8 mouse cellular contexts compared by ENCODE assay signal in the genomic region with DNA sequence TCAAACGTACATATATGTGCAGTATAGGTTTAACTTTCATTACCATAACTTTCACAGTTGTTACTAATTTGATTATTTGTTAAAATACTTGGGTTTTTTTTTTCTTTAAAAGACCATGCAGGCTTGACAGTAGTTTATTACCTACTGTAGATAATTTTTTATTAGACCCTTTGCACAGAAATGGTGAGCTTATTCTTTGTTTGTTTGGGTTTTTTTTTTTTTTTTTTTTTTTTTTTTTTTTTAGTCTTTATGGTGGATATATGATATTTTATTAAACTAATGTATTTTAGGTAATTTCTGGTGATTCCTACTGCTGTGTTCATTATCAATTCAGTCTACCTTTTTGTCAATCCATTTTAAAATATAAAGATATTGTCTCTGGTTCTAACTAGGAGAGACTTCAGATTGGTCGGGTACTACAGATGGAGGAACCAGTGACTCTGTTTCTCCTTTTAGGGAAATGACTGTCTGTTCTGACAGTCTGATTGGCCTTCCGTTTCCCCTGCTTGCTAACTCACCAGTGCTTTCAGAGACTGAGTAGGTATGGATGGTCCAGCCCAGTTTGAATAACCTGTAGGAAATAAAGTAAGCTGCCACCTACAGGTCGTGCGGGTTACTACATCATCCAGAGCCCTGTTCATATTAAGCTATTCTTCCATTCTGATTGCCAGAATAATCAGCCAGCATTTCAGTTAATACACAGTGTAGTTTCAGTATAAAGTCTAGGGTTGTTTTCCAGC. TPM values are rescaled to one million over a fixed set of nuclear protein-coding genes. Genes with fewer than 3 reads are reported as not detected.
DNase-seq lines count a peak whose midpoint lies in the region; ATAC-seq lines count a peak whose summit lies in the region.

No protein-coding gene starts in this region.

- no peaks in the 10 kb centered on the region; the same call in 1 of the 2 replicates for H3K4me1 ChIP-seq in embryonic facial prominence, embryonic 14.5 days (ENCODE audit: control insufficient read depth, insufficient read depth, low read length)
- peaks cover 17% of the 10 kb centered on the region for H3K4me1 ChIP-seq in limb, embryonic 10.5 days
- H3K4me1 ChIP-seq in midbrain, embryonic 12.5 days, result peaks cover 12% of the 10 kb centered on the region; the same call in 1 of the 2 replicates

- H3K9me3 ChIP-seq in embryonic facial prominence, embryonic 14.5 days (ENCODE audit: control insufficient read depth, low read length), result no peaks in the 10 kb centered on the region
- H3K9me3 ChIP-seq in limb, embryonic 10.5 days (replicated peaks), result no peaks in the 10 kb centered on the region
- no peaks in the 10 kb centered on the region for H3K9me3 ChIP-seq in midbrain, embryonic 12.5 days

- H3K27ac ChIP-seq in embryonic facial prominence, embryonic 14.5 days (replicated peaks; ENCODE audit: low read depth, low read length), result no peak overlapping the region
- H3K27ac ChIP-seq in limb, embryonic 10.5 days, result no peak overlapping the region
- 0 out of 2 replicates have a peak overlapping the region, but pooled peaks have one; percentile 6 for H3K27ac ChIP-seq in midbrain, embryonic 12.5 days (replicated peaks)

- peak; percentile 98 for DNase-seq in 3T3-L1 (ENCODE audit: low read depth, low spot score)
- DNase-seq in adrenal gland, postnatal 25 days, result peak; percentile 72
- peak; percentile 94 for DNase-seq in embryonic facial prominence, embryonic 14.5 days (ENCODE audit: low spot score)
- DNase-seq in heart, adult 18-20 months, result peak; percentile 85 to 93
- peak; percentile 88 for DNase-seq in kidney, adult 18-20 months
- DNase-seq in limb, embryonic 10.5 days (ENCODE audit: low spot score), result peak; percentile 86
- peak; percentile 78 for DNase-seq in spleen, adult 12 weeks (ENCODE audit: low spot score)

- peak; percentile 42; the same call in 1 of the 2 replicates for ATAC-seq in embryonic facial prominence, embryonic 14.5 days (ENCODE audit: low read depth)
- ATAC-seq in midbrain, embryonic 12.5 days (ENCODE audit: low FRiP score, low read depth), result no peak

- peaks cover 41% of the 10 kb centered on the region for H3K36me3 ChIP-seq in embryonic facial prominence, embryonic 14.5 days (ENCODE audit: control insufficient read depth, insufficient read depth, low read length)
- peaks cover 40% of the 10 kb centered on the region for H3K36me3 ChIP-seq in limb, embryonic 10.5 days
- peaks cover 19% of the 10 kb centered on the region for H3K36me3 ChIP-seq in midbrain, embryonic 12.5 days

- 9% methylated on average over 5 of the region's 5 CpGs for WGBS in embryonic facial prominence, embryonic 14.5 days
- WGBS in limb, embryonic 10.5 days, result 10% methylated on average over 5 of the region's 5 CpGs
- WGBS in midbrain, embryonic 12.5 days, result 7% methylated on average over 5 of the region's 5 CpGs

- peak overlapping the region; percentile 98 for H3K4me2 ChIP-seq in embryonic facial prominence, embryonic 14.5 days (ENCODE audit: low read depth, low read length)
- peak overlapping the region; percentile 95 for H3K4me2 ChIP-seq in midbrain, embryonic 12.5 days (replicated peaks)

- H3K9ac ChIP-seq in embryonic facial prominence, embryonic 14.5 days (ENCODE audit: low read depth, low read length), result peak overlapping the region; percentile 94
- H3K9ac ChIP-seq in midbrain, embryonic 12.5 days (replicated peaks), result no peak overlapping the region

- peaks cover 3% of the 10 kb centered on the region; the same call in 1 of the 2 replicates for H3K27me3 ChIP-seq in embryonic facial prominence, embryonic 14.5 days (replicated peaks; ENCODE audit: control insufficient read depth, insufficient read depth, low read length)
- H3K27me3 ChIP-seq in limb, embryonic 10.5 days (ENCODE audit: low read depth, poor library complexity, severe bottlenecking), result peaks cover 15% of the 10 kb centered on the region
- H3K27me3 ChIP-seq in midbrain, embryonic 12.5 days, result peaks cover 7% of the 10 kb centered on the region; the same call in 1 of the 2 replicates

- peak overlapping the region; percentile 96 for H3K4me3 ChIP-seq in embryonic facial prominence, embryonic 14.5 days (ENCODE audit: low read depth, low read length)
- peak overlapping the region; percentile 70 for H3K4me3 ChIP-seq in limb, embryonic 10.5 days
- H3K4me3 ChIP-seq in midbrain, embryonic 12.5 days, result peak overlapping the region; percentile 76

RNA-seq across cellular contexts. Expression of a gene that starts 1.6 kb away (rescaled TPM):
- 111 and 124 TPM in 2 replicates for total RNA-seq in adrenal gland, postnatal 25 days (2021)
- polyA plus RNA-seq in embryonic facial prominence, embryonic 14.5 days (2014; fragmentation: Nextera tagmentation; extraction: Ambion mirVana), result 267 and 269 TPM in 2 replicates
- 10 to 100 TPM; 26.2 to 29.7 TPM for total RNA-seq in heart, adult 18-20 months (2021)
- 157 and 165 TPM in 2 replicates for polyA plus RNA-seq in limb, embryonic 10.5 days (2016; fragmentation: Nextera tagmentation; extraction: Ambion mirVana)
- polyA plus RNA-seq in midbrain, embryonic 12.5 days (2016; fragmentation: Nextera tagmentation; extraction: Ambion mirVana), result 285 and 287 TPM in 2 replicates

RNA-seq across cellular contexts. Expression of a gene that starts 1.8 kb away (rescaled TPM):
- 18.2 and 31.1 TPM in 2 replicates for total RNA-seq in adrenal gland, postnatal 25 days (2021)
- polyA plus RNA-seq in embryonic facial prominence, embryonic 14.5 days (2014; fragmentation: Nextera tagmentation; extraction: Ambion mirVana), result 43.7 and 50.7 TPM in 2 replicates
- total RNA-seq in heart, adult 18-20 months (2021), result 10 to 100 TPM; 23.5 to 25.8 TPM
- 38.7 and 44.0 TPM in 2 replicates for polyA plus RNA-seq in limb, embryonic 10.5 days (2016; fragmentation: Nextera tagmentation; extraction: Ambion mirVana)
- 16.3 and 18.2 TPM in 2 replicates for polyA plus RNA-seq in midbrain, embryonic 12.5 days (2016; fragmentation: Nextera tagmentation; extraction: Ambion mirVana)

RNA-seq across cellular contexts. Expression of a gene that starts 17.6 kb away (rescaled TPM):
- total RNA-seq in adrenal gland, postnatal 25 days (2021), result not detected in 2 replicates
- 0.13 and 0.25 TPM in 2 replicates for polyA plus RNA-seq in embryonic facial prominence, embryonic 14.5 days (2014; fragmentation: Nextera tagmentation; extraction: Ambion mirVana)
- not detected for total RNA-seq in heart, adult 18-20 months (2021)
- not detected in 2 replicates for polyA plus RNA-seq in limb, embryonic 10.5 days (2016; fragmentation: Nextera tagmentation; extraction: Ambion mirVana)
- polyA plus RNA-seq in midbrain, embryonic 12.5 days (2016; fragmentation: Nextera tagmentation; extraction: Ambion mirVana), result not detected in 2 replicates

RNA-seq across cellular contexts. Expression of a gene that starts 32.1 kb away (rescaled TPM):
- 4.0 and 4.2 TPM in 2 replicates for total RNA-seq in adrenal gland, postnatal 25 days (2021)
- polyA plus RNA-seq in embryonic facial prominence, embryonic 14.5 days (2014; fragmentation: Nextera tagmentation; extraction: Ambion mirVana), result 5.9 and 6.1 TPM in 2 replicates
- total RNA-seq in heart, adult 18-20 months (2021), result 1 to 10 TPM; 3.4 to 5.6 TPM
- 2.4 and 2.5 TPM in 2 replicates for polyA plus RNA-seq in limb, embryonic 10.5 days (2016; fragmentation: Nextera tagmentation; extraction: Ambion mirVana)
- 2.2 and 3.0 TPM in 2 replicates for polyA plus RNA-seq in midbrain, embryonic 12.5 days (2016; fragmentation: Nextera tagmentation; extraction: Ambion mirVana)
